Mouse (Mus musculus) liver, embryonic 14.5 days (tissue): ENCODE measurements around the gene Mcoln2. TPM values are rescaled to one million over a fixed set of nuclear protein-coding genes. Genes with fewer than 3 reads are reported as not detected.

Source experiments
- ATAC-seq: fragments of 200-750 bp; cut with Nextera tagmentation; 2 replicates; pipeline ENCODE4 v1.8.0; 2017; ENCODE audit warnings: moderate number of reproducible peaks, mild to moderate bottlenecking, moderate library complexity; ENCODE audit not compliant: insufficient read depth
- DNase-seq, 3 experiments: peaks; one replicate each; pipeline ENCODE4 v3.0.0-alpha.2; 2012 to 2013; ENCODE audit warnings: low read depth in 3 of 3, low spot score in 3 of 3
- H3K27ac ChIP-seq: fragments of 300-500 bp; sonication (generic); 2 replicates; pipeline ENCODE4 v1.5.1; 2014; ENCODE audit warnings: moderate library complexity, mild to moderate bottlenecking, control low read depth, inconsistent platforms
- H3K27me3 ChIP-seq: fragments of 300-500 bp; sonication (generic); 2 replicates; pipeline ENCODE4 v1.6.1; 2014; ENCODE audit warnings: mild to moderate bottlenecking, low read length, moderate library complexity; ENCODE audit not compliant: control insufficient read depth, insufficient read depth
- H3K36me3 ChIP-seq: fragments of 300-500 bp; sonication (generic); replicated peaks from 2 replicates; pipeline ENCODE4 v1.6.1; 2014; ENCODE audit warnings: low read depth; ENCODE audit not compliant: control insufficient read depth, insufficient read depth
- H3K4me1 ChIP-seq, 2 experiments: fragments of 200-500 bp in 1 of 2; fragments of 300-500 bp in 1 of 2; sonication (generic) in 1 of 2; replicated peaks; 2 replicates each; pipeline ENCODE4 v1.6.1; 2012 to 2014; ENCODE audit warnings: antibody characterized with exemption in 1 of 2, inconsistent platforms in 1 of 2, low read length in 1 of 2; ENCODE audit not compliant: control insufficient read depth in 2 of 2, insufficient read depth in 2 of 2
- H3K4me2 ChIP-seq: fragments of 300-500 bp; sonication (generic); 2 replicates; pipeline ENCODE4 v1.6.1; 2014; ENCODE audit warnings: low read depth, mild to moderate bottlenecking, control low read depth, moderate library complexity
- H3K4me3 ChIP-seq, 2 experiments: fragments of 200-500 bp in 1 of 2; fragments of 300-500 bp in 1 of 2; sonication (generic) in 1 of 2; 2 replicates each; pipeline ENCODE4 v1.5.1; 2012 to 2014; ENCODE audit warnings: low read depth in 2 of 2, low read length in 2 of 2, mild to moderate bottlenecking in 2 of 2, control low read depth in 1 of 2, inconsistent platforms in 1 of 2, moderate library complexity in 1 of 2; ENCODE audit not compliant: insufficient read depth in 1 of 2
- H3K9ac ChIP-seq: fragments of 300-500 bp; sonication (generic); replicated peaks from 2 replicates; pipeline ENCODE4 v1.6.1; 2014; ENCODE audit warnings: mild to moderate bottlenecking, control low read depth, moderate library complexity
- H3K9me3 ChIP-seq: fragments of 300-500 bp; sonication (generic); 2 replicates; pipeline ENCODE4 v1.6.1; 2016; ENCODE audit warnings: low read length, mixed read lengths; ENCODE audit not compliant: control insufficient read depth
- CTCF ChIP-seq: IDR thresholded peaks from 2 replicates; pipeline ENCODE4 v1.5.1; 2016; ENCODE audit warnings: antibody characterized with exemption, low read depth, control low read depth
- EP300 ChIP-seq: IDR thresholded peaks from 2 replicates; pipeline ENCODE4 v1.6.1; 2016; ENCODE audit warnings: antibody characterized with exemption, low read depth
- WGBS: fragments of 180-500 bp; shearing (Covaris S2); extraction: QIAGEN DNeasy Blood & Tissue Kit; methylation state at CpG from one replicate; pipeline ENCODE4 v1.1.7; 2014; ENCODE audit not compliant: insufficient replicate concordance; 5-methylcytosine and 5-hydroxymethylcytosine counted together
- polyA plus RNA-seq, 2 experiments: library from polyadenylated mRNA; depleted of rRNA in 1 of 2; stranded (reverse) in 1 of 2; unstranded in 1 of 2; fragments of >200 nt; fragmentation: Nextera tagmentation in 1 of 2; extraction: Ambion mirVana in 1 of 2; gene quantifications; 2 replicates each; pipeline versions ENCODE4 v1.2.1 to v1.2.3; 2012 to 2014

Mcoln2 gene
- polyA plus RNA-seq, 2 experiments: 5.5 to 5.9 TPM

DNA sequence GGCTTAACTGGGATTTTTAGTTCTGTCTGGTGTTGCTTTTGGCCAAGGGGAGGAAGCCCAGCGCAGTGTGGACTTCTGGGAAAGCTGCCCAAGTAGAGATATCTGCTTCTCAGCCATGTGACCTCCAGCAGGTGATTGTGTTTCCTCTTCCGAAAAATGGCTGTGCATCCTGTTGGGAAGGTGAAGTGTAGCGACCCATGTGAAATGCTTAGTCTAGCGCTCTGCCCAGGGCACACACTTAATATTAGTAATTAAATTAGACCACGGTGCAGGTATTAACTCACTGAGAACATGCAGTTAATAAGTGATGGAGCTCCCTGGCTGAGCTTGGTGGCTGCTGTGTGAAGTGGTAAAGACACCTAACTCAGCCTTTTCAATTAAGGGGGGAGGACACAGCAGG is 88.0 kb downstream of the Mcoln2 start:
- no peak for DNase-seq
- Histone ChIP-seq H3K4me1 (no peaks in the 10 kb centered on the region), H3K4me2 (no peak overlapping the region), H3K9me3 (no peaks in the 10 kb centered on the region), H3K27ac (no peak overlapping the region), H3K36me3 (no peaks in the 10 kb centered on the region), H3K27me3 (no peaks in the 10 kb centered on the region), H3K4me3 (no peak overlapping the region), H3K9ac (no peak overlapping the region)
- 64% methylated on average over 5 of the region's 5 CpGs for WGBS
- TF ChIP-seq EP300 (no peak), CTCF (no peak)
- no peak for ATAC-seq

DNA sequence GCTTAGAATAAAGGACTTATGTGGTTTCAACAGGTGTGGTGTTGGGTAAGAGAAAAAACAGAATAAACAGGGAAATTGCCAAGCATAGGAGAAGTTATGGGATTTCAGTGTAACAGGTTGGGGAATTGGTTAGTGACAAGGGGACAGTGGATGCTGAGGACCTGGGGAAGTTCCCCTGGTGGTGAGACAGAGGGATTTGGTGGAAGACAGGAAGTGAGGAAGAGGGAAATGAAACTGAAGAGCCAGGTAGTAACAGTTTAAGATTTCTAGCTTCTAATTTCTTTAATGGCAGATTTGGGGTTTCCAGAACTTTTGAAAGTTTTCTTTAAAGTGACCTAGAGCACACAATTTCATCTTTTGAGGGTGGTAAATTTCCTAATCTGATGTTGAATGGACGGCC is 95.0 kb downstream of the Mcoln2 start:
- H3K27ac ChIP-seq: no peak overlapping the region
- H3K4me1 ChIP-seq: no peaks in the 10 kb centered on the region
- no peaks in the 10 kb centered on the region for H3K27me3 ChIP-seq
- no peak overlapping the region for H3K4me2 ChIP-seq
- TF ChIP-seq EP300: no peak
- no peak for TF ChIP-seq CTCF
- 36% methylated on average over 1 of the region's 1 CpGs for WGBS
- DNase-seq (no peak), ATAC-seq (no peak)
- no peaks in the 10 kb centered on the region for H3K9me3 ChIP-seq
- no peak overlapping the region for H3K9ac ChIP-seq
- no peak overlapping the region for H3K4me3 ChIP-seq
- H3K36me3 ChIP-seq: no peaks in the 10 kb centered on the region

Other genes starting within 250 kb of the Mcoln2 start
- gene Bcl10, start 227.0 kb upstream of the Mcoln2 start, polyA plus RNA-seq (2012; rRNA removed): 5.8 and 7.4 TPM in 2 replicates
- 16.5 and 18.5 TPM in 2 replicates for gene Bcl10, start 227.0 kb upstream of the Mcoln2 start, polyA plus RNA-seq (2014; fragmentation: Nextera tagmentation; extraction: Ambion mirVana)
- 6.2 and 7.8 TPM in 2 replicates for gene 2410004B18Rik, start 211.8 kb upstream of the Mcoln2 start, polyA plus RNA-seq (2012; rRNA removed)
- 14.4 and 17.4 TPM in 2 replicates for gene 2410004B18Rik, start 211.8 kb upstream of the Mcoln2 start, polyA plus RNA-seq (2014; fragmentation: Nextera tagmentation; extraction: Ambion mirVana)
- gene Syde2, start 162.0 kb upstream of the Mcoln2 start, polyA plus RNA-seq (2012; rRNA removed): 0.53 and 0.79 TPM in 2 replicates
- 0.68 and 0.69 TPM in 2 replicates for gene Syde2, start 162.0 kb upstream of the Mcoln2 start, polyA plus RNA-seq (2014; fragmentation: Nextera tagmentation; extraction: Ambion mirVana)
- gene Wdr63, start 41.7 kb upstream of the Mcoln2 start, polyA plus RNA-seq (2012; rRNA removed): 0.04 TPM in 1 of 2 replicates, not detected in the other
- 0.15 and 0.32 TPM in 2 replicates for gene Wdr63, start 41.7 kb upstream of the Mcoln2 start, polyA plus RNA-seq (2014; fragmentation: Nextera tagmentation; extraction: Ambion mirVana)
- 0.05 and 0.11 TPM in 2 replicates for gene Mcoln3, start 32.4 kb upstream of the Mcoln2 start, polyA plus RNA-seq (2012; rRNA removed)
- gene Mcoln3, start 32.4 kb upstream of the Mcoln2 start, polyA plus RNA-seq (2014; fragmentation: Nextera tagmentation; extraction: Ambion mirVana): 0.11 and 0.25 TPM in 2 replicates
- gene Lpar3, start 71.1 kb downstream of the Mcoln2 start, polyA plus RNA-seq (2012; rRNA removed): 0.02 TPM in 1 of 2 replicates, not detected in the other
- gene Lpar3, start 71.1 kb downstream of the Mcoln2 start, polyA plus RNA-seq (2014; fragmentation: Nextera tagmentation; extraction: Ambion mirVana): 0.06 TPM in 1 of 2 replicates, not detected in the other